Mouse (Mus musculus) neural tube, embryonic 14.5 days (tissue): ENCODE results near the gene Bmpr1a. TPM values are rescaled to one million over a fixed set of nuclear protein-coding genes. Genes with fewer than 3 reads are reported as not detected.

Experiments used
- ATAC-seq: fragments of 200-750 bp; cut with Nextera tagmentation; 2 replicates; pipeline ENCODE4 v1.8.0; 2017; ENCODE audit warnings: low read depth, mild to moderate bottlenecking, moderate TSS enrichment, moderate library complexity
- H3K27ac ChIP-seq: fragments of 300-500 bp; sonication (generic); 2 replicates; pipeline ENCODE4 v1.5.1; 2014; ENCODE audit warnings: low read depth, mild to moderate bottlenecking, control low read depth, low read length, moderate library complexity, mixed read lengths
- H3K27me3 ChIP-seq: fragments of 300-500 bp; sonication (generic); 2 replicates; pipeline ENCODE4 v1.6.1; 2014; ENCODE audit warnings: low read length; ENCODE audit not compliant: control insufficient read depth, insufficient read depth
- H3K36me3 ChIP-seq: fragments of 300-500 bp; sonication (generic); 2 replicates; pipeline ENCODE4 v1.6.1; 2014; ENCODE audit warnings: low read length, mixed read lengths; ENCODE audit not compliant: control insufficient read depth, insufficient read depth
- H3K4me1 ChIP-seq: fragments of 300-500 bp; sonication (generic); 2 replicates; pipeline ENCODE4 v1.6.1; 2014; ENCODE audit warnings: low read length; ENCODE audit not compliant: control insufficient read depth, insufficient read depth
- H3K4me2 ChIP-seq: fragments of 300-500 bp; sonication (generic); 2 replicates; pipeline ENCODE4 v1.6.1; 2014; ENCODE audit warnings: mild to moderate bottlenecking, low read depth, low read length, control low read depth
- H3K4me3 ChIP-seq: fragments of 300-500 bp; sonication (generic); 2 replicates; pipeline ENCODE4 v1.5.1; 2014; ENCODE audit warnings: low read depth, low read length, control low read depth, mixed read lengths
- H3K9ac ChIP-seq: fragments of 300-500 bp; sonication (generic); replicated peaks from 2 replicates; pipeline ENCODE4 v1.6.1; 2014; ENCODE audit warnings: low read depth, mild to moderate bottlenecking, control low read depth, low read length, mixed read lengths
- H3K9me3 ChIP-seq: fragments of 300-500 bp; sonication (generic); 2 replicates; pipeline ENCODE4 v1.6.1; 2016; ENCODE audit warnings: low read length; ENCODE audit not compliant: control insufficient read depth
- WGBS: fragments of 180-500 bp; shearing (Covaris S2); extraction: QIAGEN DNeasy Blood & Tissue Kit; methylation state at CpG from one replicate; pipeline ENCODE4 v1.1.7; 2014; 5-methylcytosine and 5-hydroxymethylcytosine counted together
- polyA plus RNA-seq: library from polyadenylated mRNA; unstranded; fragments of >200 nt; fragmentation: Nextera tagmentation; extraction: Ambion mirVana; gene quantifications from 2 replicates; pipeline ENCODE4 v1.2.1, GENCODE M21; 2014

The Bmpr1a gene
- polyA plus RNA-seq, 1 experiment from 2014 or later: 26.9 TPM

- Histone ChIP-seq H3K27ac (no peak overlapping the region), H3K4me1 (no peaks in the 10 kb centered on the region), H3K9me3 (no peaks in the 10 kb centered on the region; the same call in 1 of the 2 replicates), H3K27me3 (no peaks in the 10 kb centered on the region), H3K9ac (no peak overlapping the region), H3K4me2 (no peak overlapping the region), H3K36me3 (peaks cover 5% of the 10 kb centered on the region; the same call in 1 of the 2 replicates), H3K4me3 (no peak overlapping the region)
- 87% methylated on average over 8 of the region's 8 CpGs for WGBS
- no peak for ATAC-seq
Observed at GRCm38 (mm10) chr14:34402871-34403270, 100.3 kb downstream of the Bmpr1a start.

- Histone ChIP-seq H3K27me3 (no peaks in the 10 kb centered on the region), H3K4me1 (no peaks in the 10 kb centered on the region), H3K27ac (no peak overlapping the region), H3K4me3 (no peak overlapping the region), H3K36me3 (no peaks in the 10 kb centered on the region), H3K4me2 (no peak overlapping the region), H3K9ac (no peak overlapping the region), H3K9me3 (no peaks in the 10 kb centered on the region; the same call in 1 of the 2 replicates)
- ATAC-seq: no peak
- 55% methylated on average over 6 of the region's 6 CpGs for WGBS
Observed at GRCm38 (mm10) chr14:34401135-34401534, 102.0 kb downstream of the Bmpr1a start.

DNA sequence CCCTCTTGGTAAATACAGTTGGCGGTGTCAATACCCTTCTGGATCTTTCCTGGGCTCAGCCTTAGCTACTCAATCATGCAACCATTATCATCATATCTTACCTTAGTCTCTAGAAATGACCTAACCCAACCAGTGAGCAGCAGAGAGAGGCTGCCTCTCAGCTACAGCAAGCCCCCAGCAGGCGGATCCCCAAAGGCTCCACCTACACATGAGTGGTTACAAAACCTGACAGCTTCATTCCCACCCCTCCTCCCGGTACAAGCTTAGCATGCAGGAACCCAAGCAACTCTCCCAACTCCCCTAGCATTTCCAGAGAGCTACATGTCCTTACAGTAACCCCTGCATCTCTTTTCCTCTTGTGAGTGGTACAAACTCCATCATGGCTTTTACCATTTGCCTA is 103.1 kb downstream of the Bmpr1a start:
- H3K9me3 ChIP-seq: no peaks in the 10 kb centered on the region; the same call in 1 of the 2 replicates
- 98% methylated on average over 3 of the region's 3 CpGs for WGBS
- no peaks in the 10 kb centered on the region for H3K4me1 ChIP-seq
- H3K27ac ChIP-seq: no peak overlapping the region
- no peak overlapping the region for H3K4me3 ChIP-seq
- H3K27me3 ChIP-seq: no peaks in the 10 kb centered on the region
- H3K9ac ChIP-seq: no peak overlapping the region
- no peak overlapping the region for H3K4me2 ChIP-seq
- no peak for ATAC-seq
- no peaks in the 10 kb centered on the region for H3K36me3 ChIP-seq

GRCm38 (mm10) chr14:34399301-34399700 is 103.8 kb downstream of the Bmpr1a start:
- Histone ChIP-seq H3K9ac (no peak overlapping the region), H3K27ac (no peak overlapping the region), H3K4me1 (no peaks in the 10 kb centered on the region), H3K9me3 (no peaks in the 10 kb centered on the region; the same call in 1 of the 2 replicates), H3K36me3 (no peaks in the 10 kb centered on the region), H3K4me3 (no peak overlapping the region), H3K4me2 (no peak overlapping the region), H3K27me3 (no peaks in the 10 kb centered on the region)
- WGBS: 94% methylated on average over 6 of the region's 6 CpGs
- ATAC-seq: no peak

- ATAC-seq: no peak
- no peak overlapping the region for H3K4me3 ChIP-seq
Observed at GRCm38 (mm10) chr14:34398901-34399300, 104.2 kb downstream of the Bmpr1a start.

GRCm38 (mm10) chr14:34397871-34398270 is 105.3 kb downstream of the Bmpr1a start:
- Histone ChIP-seq H3K9ac (no peak overlapping the region), H3K4me2 (no peak overlapping the region), H3K4me1 (no peaks in the 10 kb centered on the region), H3K9me3 (no peaks in the 10 kb centered on the region; the same call in 1 of the 2 replicates), H3K4me3 (no peak overlapping the region), H3K36me3 (no peaks in the 10 kb centered on the region), H3K27me3 (no peaks in the 10 kb centered on the region), H3K27ac (no peak overlapping the region)
- ATAC-seq: no peak
- WGBS: 88% methylated on average over 5 of the region's 5 CpGs

More at GRCm38 (mm10) chr14:34398901-34399300, 104.2 kb downstream of the Bmpr1a start:
- Histone ChIP-seq H3K27ac (no peak overlapping the region), H3K9ac (no peak overlapping the region), H3K36me3 (no peaks in the 10 kb centered on the region), H3K4me2 (no peak overlapping the region), H3K9me3 (no peaks in the 10 kb centered on the region; the same call in 1 of the 2 replicates), H3K4me1 (no peaks in the 10 kb centered on the region), H3K27me3 (no peaks in the 10 kb centered on the region)
- 94% methylated on average over 21 of the region's 21 CpGs for WGBS

DNA sequence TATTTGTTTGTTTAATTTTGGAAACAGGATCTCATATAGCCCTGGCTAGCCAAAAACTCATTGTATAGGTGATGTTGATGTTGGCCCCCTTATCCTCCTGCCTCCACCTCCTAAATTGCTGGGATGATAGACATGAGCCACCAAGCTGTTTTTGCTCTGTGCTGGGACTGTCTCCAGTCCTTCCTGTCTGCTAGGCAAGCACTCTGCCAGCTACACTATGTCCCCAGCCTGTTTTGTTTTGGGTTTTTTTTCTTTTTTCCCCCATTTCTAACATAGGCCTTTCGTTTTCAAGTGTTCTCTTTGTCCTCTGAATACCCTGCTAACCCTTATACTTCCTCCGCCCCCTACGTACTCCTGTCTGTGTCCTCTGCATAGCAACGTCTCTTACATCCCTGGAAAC is 109.8 kb downstream of the Bmpr1a start:
- no peak overlapping the region for H3K27ac ChIP-seq
- H3K9ac ChIP-seq: no peak overlapping the region
- no peaks in the 10 kb centered on the region for H3K27me3 ChIP-seq
- no peak for ATAC-seq
- H3K9me3 ChIP-seq: no peaks in the 10 kb centered on the region; the same call in 1 of the 2 replicates
- H3K4me2 ChIP-seq: no peak overlapping the region
- H3K4me3 ChIP-seq: no peak overlapping the region
- H3K4me1 ChIP-seq: no peaks in the 10 kb centered on the region
- no peaks in the 10 kb centered on the region for H3K36me3 ChIP-seq
- 60% methylated on average over 4 of the region's 4 CpGs for WGBS

DNA sequence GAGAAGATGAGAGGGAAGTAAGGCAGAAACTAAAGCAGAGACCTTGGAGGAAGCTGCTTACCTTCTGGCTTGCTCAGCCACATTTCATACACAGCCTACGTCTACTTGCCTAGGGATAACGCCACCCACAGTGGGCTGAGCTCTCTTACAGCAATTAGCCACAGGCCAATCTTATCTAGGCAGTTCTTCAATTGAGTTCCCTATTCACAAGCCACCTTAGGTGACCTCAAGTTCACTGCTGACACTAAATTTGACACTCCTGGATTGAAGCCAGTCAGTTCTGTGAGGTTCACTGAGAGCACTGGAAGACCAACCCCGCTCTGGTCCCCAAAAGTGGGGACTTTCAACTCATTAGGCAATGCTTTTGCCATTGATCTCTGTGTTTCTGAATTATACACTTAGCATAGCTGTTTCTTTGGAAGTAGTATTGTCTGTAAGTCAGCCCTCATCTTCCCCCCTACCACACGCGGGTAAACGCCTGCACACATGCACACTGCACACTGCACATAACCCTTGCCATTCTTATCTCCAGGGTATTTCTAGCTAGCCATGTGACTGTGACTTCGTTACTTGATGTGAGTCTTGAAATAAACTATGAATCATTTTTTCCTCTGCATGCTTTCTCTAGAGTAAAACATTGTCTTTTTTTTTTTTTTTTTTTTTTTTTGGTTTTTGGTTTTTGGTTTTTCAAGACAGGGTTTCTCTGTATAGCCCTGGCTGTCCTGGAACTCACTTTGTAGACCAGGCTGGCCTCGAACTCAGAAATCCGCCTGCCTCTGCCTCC is 120.0 kb downstream of the Bmpr1a start:
- Histone ChIP-seq H3K36me3 (no peaks in the 10 kb centered on the region), H3K4me2 (no peak overlapping the region), H3K4me1 (no peaks in the 10 kb centered on the region), H3K9me3 (no peaks in the 10 kb centered on the region), H3K27ac (no peak overlapping the region), H3K27me3 (no peaks in the 10 kb centered on the region), H3K4me3 (no peak overlapping the region), H3K9ac (no peak overlapping the region)
- ATAC-seq: no peak
- WGBS: 95% methylated on average over 9 of the region's 9 CpGs

GRCm38 (mm10) chr14:34378560-34379331 is 124.4 kb downstream of the Bmpr1a start:
- ATAC-seq: peak; percentile 32; the same call in 1 of the 2 replicates
- Histone ChIP-seq H3K9ac (no peak overlapping the region), H3K27me3 (no peaks in the 10 kb centered on the region), H3K36me3 (no peaks in the 10 kb centered on the region), H3K27ac (no peak overlapping the region), H3K4me3 (no peak overlapping the region), H3K4me1 (peaks cover 4% of the 10 kb centered on the region), H3K9me3 (no peaks in the 10 kb centered on the region), H3K4me2 (no peak overlapping the region)
- WGBS: 50% methylated on average over 11 of the region's 11 CpGs
